Mouse (Mus musculus) kidney, adult 8-10 months (tissue): Measurements from ENCODE around the gene Apol6.
A peak's percentile ranks its signal among the peaks of the same experiment; 100 is the strongest.

Source experiments
- DNase-seq, 2 experiments: peaks; one replicate each; pipeline ENCODE4 v3.0.0; 2022

Gene Apol6

DNA sequence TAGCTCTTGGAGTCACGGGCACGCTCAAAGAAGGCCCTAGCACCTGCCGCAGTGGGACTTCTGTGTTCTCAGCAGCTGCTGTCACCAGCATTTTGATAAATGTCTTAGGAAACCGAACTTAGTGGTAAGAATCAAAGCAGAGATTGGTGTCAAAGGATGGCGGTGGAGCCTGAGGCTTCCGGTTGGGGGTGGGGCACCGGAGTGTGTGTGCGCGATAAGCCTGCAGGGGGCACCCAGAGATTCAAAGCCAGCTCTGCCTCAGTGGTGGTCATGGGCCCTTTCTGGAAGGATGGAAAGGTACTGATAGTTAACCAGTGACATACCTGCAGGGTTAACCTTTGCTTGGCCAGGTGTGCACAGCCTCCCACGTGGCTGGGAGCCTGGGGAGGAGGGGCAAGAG, 27.0 kb downstream of the Apol6 start:
- no peak for DNase-seq

DNA sequence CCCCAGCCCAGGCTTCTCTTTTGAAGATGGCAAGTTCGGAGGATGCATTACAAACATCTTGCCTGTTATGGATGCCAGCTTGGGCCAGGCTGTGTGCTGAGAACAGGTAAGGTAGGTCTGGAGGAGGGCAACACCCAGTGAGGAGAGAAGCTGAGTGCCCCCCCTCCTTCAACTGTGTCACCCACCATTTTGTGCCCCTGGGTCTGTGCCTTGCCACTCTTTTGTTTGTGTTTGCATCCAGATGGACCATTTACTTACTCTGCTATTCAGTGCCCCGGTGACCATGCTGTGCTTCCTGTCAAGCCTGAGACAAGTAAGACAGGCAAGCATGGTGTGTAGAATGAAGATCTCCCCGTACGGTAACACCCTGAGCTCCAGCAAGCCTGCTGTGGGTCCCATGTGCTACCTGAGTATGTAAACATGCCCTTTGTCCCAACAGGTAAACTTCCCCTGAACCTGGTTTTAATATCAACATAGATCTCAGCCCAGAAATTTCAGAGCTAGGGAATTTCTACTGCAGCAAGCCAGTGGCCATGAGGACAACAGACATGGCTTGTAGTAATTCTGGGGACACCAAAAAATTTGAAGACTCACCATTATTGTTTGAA, 28.1 kb downstream of the Apol6 start:
- no peak for DNase-seq

DNA sequence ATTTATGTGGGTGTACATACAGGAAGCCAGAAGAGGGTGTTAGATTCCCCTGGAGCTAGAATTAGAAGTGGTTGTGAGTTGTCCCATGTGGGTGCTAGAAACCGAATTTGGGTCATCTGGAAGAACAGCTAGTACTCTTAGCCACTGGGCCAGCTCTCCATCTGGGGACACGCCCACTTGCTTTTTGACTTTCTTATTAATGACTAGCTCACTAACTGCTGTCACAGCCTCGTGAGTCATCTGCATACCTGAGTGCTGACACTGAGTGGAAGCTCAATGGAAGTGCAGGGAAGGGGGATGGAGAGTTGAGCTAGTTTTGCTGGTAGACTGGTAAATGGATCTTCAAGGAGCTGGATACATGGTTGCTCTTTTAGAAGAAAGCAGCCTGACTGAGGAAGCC, 32.0 kb downstream of the Apol6 start:
- no peak for DNase-seq

DNA sequence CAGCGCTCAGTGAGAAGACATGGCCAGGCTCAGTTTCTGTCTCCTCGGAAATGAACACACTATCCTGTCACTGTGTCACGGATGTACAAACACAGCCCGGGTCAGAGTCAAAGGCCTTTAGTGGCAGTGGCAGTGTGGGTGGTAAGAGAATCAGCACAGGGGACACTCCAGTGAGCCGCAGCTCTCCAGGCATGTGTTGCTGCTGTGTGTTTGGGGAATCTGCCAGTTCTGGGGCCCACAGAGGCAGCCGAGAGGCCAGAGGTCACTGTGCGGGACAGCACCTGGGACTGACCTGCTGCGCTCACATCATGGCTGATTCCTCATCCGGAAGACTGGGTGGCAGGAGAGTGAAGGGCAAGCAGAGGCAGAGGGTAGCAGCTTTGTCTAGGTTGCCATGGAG, 33.4 kb downstream of the Apol6 start:
- no peak for DNase-seq

DNA sequence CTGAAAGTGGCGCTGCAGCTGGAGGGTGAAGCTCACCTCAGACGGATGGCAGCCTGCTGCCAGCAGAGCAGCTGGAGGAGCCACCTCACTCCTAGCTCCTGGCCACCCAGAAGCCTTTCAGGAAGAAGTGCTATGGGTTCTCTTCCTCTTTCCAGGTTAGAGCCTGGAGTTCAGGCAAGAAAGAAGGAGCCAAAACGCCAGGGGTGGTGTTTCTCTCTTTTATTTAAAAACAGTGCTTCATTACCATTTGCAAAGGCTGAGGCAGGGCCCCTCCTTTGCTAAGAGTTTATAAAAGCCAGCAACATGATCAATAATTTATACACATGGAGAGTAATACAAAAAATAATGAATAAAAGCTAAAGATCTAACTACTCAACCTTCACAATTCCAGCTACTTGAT, 34.3 kb downstream of the Apol6 start:
- DNase-seq: no peak

DNA sequence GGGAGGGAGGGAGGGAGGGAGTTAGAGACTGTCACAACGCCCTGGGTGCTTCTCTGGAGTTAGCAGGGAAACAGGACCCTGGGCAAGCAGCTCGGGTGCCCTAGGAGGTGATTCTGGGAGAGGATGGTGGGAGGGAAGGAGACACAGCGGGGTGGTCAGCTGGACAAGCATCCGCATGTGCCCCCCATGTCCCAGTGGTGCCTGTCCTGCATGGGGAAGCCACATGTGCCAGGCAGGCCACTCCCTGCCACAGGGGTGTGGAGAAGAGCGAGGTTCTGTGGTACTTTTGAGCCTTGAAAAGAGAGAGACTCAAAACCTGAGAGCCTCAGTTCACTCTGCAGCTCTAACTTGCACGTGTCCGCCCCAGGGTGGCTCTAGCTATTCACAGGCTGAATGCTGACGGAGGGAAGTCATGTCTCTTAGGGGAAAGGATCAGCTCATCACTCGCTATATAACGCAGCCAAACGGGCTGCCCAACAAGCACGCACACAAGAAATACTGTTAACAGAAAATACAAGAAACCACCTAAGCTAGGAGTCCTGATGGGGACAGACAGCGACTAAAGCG, 34.8 kb downstream of the Apol6 start:
- DNase-seq: no peak

DNA sequence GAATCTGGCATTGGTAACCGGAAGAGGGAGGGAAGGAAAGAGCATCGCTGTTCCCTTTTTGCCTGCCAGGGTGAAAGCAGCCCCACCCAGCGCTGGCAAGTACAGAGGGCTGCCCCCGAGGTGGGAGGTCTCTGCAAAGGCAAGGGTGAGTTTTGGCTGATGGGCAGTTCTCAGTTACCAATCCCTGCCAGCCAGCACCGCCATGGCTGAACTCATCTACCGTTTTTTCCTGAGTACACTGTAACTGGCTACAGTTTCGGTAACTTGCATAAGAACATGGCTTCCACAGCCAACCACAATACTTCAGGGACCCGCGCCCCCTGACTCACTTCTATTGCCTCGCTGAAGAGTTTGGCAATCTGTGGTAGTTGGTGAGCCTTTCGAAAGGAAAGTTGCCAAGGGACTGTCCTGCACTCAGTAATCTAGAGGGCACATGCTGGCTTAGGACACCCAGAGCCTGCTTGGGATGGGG, 35.4 kb downstream of the Apol6 start:
- DNase-seq: no peak

DNA sequence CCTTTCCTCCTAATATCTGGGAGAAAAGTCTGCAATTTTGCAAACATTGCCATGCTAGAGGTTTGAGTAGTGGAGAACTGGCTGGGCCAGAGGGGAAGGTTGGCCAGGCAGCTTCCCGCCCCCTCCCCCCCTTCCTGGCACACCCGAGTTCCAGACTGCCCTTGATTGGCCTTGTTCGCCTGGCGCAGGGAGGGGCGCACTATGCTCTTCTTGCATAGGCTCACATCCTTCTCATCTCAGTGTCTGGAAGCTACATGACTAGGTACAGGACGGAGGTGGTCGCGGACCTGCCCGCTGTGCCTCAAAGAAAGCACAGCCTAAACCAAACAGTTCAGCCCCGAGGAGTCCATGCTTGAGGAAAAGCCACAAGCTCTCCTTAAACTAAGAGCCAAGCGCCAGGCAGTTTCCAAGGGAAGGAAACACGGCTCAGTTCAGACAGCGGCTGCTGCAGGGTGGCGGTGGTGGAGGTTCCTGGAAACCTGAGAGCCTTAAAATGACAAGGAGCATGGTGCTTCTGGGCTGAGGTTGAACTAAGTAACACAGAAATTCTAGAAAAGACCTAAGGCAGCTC, 36.2 kb downstream of the Apol6 start:
- no peak for DNase-seq

DNA sequence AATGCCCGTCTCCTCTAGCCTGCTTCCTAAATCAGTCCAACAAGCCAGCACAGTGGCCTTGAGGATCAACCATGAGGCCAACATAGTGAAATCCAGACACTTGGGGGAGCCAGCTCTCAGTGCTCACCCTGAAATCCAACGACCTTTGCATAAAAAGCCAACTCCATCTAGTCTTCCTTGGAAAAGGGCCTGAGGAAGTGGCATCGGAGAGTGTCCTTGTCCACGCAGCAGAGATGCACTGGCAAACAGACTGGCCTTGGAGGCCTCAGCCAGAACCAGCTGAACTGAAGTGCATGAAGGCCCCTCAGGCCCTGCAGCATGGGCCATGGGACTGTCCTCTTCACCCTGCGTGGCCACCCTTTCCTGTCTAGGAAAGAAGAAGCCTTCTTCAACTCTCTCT, 36.9 kb downstream of the Apol6 start:
- DNase-seq: no peak

DNA sequence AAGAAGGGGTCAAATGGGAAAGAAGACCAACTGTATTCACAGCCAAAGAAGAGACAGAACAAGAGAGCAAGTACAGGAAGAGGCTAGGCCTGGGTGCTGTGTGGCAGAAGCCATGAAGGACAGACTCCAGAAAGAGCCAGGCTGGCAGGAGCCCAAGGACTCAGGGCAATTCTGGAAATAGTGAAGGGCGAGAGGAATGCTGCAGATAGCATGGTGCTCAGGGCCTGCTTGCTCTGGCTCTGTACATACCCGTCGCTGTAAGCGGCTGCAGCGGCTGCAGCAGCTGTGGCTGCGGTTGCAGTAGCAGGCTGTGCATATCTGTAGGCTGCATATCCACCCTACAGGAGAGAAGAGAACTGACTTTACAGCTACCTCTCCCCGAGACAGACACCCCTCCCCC, 41.3 kb downstream of the Apol6 start:
- DNase-seq: peak in 1 of 2 experiments; percentile 18

DNA sequence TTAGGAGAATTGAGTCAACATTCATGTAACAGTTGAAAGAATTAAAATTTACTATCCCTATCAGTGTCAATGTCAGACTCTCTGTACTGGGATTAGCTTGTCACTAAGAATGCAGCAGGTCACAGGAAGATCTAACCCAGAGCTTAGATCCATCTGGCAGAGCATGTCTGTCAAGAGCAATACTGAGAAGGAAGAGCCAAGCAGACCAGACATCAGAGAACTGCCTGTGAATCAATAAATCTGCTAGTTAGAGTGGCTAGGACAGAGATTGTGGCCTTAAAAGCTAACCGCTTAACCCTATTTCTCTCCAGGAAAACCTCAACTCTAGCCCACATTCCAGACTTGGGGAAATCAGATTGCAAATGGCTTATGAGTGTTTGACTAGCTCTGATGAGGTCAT, 42.0 kb downstream of the Apol6 start:
- no peak for DNase-seq

DNA sequence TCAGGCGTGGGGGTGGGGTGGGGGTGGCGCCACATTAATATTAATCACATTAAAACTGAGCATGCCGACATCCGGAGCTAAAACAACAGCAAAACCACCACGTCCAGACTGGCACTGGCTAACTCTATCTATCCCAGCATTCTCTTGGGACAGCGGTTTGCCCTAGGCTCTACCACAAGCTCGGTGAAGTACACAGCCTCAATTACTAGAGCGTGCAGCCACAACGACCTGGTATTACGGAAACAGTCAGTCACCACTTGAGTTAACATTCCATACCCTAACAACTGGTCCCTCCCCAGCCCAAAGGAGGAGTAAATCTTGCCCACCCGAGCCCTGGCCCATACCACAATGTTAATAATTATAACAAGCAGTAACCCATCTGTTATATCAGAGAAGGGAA, 44.7 kb downstream of the Apol6 start:
- DNase-seq: no peak

DNA sequence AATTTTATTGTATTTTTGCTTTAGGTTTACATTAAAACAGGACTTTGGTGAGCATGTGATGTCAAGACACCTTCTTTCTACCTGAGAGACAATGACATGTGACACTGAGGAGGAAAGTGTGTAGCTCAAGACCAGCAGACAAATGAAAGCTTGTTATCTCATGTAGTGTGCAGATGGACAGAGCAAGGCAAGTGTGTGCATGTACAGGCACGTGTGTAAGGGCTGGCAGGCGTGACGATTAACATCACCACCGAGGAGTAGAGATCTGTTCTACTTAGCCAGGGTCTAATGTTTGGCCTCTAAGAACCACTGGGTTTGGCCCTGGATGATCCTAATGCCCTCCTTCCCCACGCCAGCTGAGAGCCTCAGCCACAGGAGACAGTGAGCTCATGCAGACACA, 46.0 kb downstream of the Apol6 start:
- no peak for DNase-seq

DNA sequence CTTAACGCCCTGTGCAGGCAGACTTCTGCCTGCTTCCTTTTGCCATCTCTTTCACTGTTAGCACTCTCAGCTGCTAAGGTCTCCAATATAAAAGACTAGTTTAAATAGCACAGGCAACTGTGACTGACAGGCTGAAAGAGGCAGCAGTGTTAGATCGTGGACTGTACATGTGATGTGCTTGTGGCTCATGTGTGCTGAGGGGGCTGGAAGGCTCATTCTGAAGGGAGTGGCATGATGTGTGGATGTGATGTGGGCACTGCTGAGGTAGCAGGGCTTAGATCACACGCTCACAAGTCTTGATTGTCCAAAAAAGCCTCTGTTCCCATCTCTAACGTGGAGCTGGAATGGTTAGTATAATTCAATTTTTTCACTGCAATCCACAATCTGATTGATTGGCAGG, 46.9 kb downstream of the Apol6 start:
- DNase-seq: no peak

DNA sequence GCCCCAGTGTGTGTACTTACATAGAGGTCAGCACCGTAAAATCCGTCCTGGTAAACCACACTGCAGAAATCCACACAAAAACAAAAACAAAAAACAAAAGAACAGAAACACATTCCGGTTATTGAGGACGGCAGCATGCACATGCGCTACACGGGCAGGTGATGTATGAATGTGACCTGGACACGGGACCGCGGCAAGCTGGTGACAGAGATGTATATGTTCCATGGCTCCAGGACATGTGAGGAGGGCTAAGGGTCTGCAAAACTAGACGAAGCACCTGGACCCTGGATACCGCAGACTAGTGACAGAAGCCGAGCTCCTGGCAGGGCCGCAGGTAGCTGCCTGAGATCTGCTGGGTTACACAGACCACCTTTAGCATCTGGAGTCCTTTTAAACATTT, 49.9 kb downstream of the Apol6 start:
- DNase-seq: no peak

DNA sequence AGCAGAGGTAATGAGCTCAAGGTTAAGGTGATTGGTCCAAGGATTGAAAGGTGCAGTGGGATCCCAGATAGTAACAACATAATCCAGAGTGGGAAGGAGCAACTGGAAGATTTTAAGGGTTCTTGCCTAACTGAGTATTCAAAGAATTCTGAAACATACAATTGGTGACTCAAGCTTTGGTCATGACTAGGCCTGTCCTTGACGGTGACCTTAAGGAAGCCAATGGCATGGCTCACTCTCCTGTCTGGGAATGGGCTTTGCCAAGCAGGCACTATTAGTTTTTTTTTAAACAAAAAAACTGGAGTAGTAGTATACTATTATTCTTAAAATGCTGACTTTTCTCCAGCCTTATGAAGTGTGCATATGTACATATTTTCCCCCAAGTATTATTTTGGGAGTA, 50.7 kb downstream of the Apol6 start:
- no peak for DNase-seq

DNA sequence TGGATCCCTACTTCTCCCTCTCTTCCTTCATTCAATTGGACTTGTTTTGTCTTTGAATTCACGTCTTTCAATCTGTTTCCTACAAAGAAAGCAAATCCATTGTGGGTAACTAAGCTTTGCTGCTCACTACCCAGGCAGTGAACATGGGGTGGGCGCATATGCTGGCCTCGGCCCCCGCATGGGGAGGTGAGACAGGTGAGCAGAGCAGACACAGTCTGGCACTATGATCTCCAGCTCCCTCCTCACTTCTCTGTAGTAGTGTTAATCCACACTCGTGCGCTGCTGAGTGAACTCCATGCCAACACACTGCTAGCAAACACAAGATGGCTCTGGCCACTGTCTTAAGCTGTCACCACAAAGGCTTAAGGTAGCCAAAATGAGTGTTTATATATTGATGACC, 52.8 kb downstream of the Apol6 start:
- no peak for DNase-seq

DNA sequence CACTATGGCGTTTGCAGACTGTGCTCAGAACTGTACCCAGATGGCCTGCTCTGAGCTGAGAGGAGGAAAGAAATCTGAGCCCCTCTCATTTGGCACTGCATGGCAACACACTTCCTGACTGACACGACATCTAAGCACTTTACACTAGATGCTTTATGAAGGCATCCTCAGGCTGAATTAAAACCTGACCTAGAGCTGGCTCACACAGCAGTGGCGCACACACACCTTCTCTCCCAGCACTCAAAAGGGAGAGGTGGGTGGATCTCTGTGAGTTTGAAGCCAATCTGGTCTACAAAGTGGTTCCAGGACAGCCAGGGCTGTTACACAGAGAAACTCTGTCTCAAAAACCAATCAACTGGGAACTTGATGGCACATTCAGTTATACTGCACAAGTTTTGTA, 55.2 kb downstream of the Apol6 start:
- DNase-seq: no peak

DNA sequence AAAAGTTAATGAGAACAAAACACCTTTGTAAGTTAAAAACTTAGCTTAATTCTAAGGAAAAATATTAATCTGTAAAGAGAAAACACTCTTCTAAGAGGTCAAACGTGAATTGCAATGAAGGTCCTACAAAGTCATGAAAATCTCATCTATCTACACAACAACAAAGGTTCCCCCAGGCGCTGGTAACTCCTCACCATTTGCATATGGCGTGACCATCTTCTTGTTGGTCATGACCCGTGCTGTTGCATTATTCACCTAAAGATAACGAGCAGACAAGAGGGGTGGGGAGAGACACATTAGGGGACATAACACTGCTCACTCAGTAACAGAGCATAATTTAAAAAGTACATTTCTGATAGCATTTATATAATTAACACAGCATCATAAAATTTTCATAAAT, 58.2 kb downstream of the Apol6 start:
- no peak for DNase-seq

DNA sequence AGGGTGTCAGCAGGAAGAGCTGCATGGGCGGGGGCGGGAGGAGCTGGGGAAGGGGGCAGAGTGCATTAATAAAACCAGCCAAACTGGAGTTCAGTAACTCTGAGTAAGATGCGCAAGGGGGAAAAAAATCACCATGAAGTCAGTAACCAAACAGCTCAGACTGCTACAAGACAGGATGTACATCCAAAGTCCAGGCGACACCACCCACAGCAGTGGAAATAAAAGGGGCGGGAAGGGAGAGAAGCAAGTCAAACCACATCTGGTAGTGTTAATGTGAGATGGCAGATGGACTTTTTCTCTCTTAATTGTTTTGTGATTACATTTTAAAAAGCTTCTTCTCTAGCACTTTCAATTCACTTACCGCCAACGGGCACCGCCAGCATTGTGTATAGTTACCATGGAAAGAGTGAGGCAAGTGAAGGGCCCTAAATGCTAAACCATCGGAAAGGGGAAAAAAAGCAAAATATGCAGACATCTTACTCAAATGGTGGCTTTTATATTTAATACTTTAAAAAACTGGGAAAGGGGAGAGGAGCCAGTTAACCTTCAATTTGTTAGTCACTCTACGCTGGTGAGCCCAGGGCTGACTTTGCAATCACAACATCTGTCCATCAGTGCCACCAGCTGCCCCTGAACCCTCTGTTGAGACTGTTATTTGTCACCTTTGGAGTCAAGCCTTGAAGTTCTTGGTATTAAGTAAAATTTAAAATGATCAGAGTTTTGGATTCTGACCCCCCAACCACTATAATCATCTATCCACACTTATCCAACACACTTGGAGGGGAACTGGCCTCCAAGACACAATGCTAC, 60.0 kb downstream of the Apol6 start:
- DNase-seq: no peak

DNA sequence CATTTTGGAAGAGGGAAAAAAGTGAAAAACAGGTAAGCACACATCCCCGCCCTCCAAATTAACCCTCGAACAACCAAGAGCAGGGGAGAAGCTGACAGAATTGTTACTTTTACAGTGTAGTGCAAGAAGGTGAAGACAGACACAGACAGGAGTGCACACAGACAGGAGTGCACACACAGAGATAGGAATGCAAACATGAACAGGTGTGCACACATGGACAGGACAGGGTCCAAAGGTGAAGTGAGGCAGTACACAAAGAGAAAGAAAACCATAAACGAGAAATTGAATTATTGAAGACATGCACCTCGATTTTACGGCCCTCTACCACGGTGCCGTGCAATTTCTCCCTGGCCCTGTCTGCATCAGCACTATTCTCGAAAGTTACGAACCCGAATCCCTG, 60.7 kb downstream of the Apol6 start:
- DNase-seq: no peak
